Mouse (Mus musculus) retina, postnatal 7 days (tissue): ENCODE measurements around the gene Slc40a1.
A peak's percentile ranks its signal among the peaks of the same experiment; 100 is the strongest.

ENCODE experiments used
- DNase-seq: peaks from one replicate; pipeline ENCODE4 v3.0.0-alpha.2; 2012; ENCODE audit warnings: low read depth, low spot score

Gene Slc40a1

DNA sequence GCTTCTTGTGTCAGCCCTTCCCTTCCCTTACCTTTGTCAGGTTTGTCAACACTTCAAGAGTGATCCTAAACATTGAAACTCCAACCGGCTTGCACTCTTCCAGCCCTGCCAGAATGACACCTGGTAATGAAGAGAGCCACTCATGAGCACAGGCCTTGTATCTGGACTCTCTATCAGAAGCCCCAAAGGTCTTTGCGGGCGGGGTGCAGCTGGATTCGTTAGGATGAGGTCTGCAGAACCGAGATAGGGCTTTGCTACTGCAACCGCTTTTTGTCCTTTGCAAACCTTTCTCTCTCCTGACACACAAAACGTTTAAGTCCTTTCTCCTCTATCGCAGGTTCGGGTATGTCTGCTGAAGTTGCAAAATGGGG, at the start of gene Slc40a1:
Slc40a1 (minus strand) TSS at position 131 of the 371 bp plus-strand sequence.
- no peak for DNase-seq

DNA sequence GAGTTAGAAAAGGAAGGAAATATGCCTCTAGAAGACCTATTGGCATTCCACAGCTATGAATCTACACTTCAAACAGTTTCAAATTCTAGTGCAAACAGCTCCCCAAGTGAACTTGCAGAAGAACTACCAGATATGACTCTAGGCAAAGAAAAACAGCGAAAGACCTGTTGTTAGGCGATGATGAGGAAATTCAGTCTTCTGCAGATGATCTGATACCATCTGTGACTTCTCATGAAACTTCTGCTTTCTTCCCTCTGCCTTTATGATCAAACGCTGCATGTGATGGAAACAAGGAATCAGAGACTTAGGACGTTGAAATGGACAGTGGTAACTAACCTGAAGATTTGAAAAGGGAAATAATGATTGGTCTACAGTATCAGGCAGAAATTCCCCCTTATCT, 45.0 kb upstream of the Slc40a1 start:
- no peak for DNase-seq

DNA sequence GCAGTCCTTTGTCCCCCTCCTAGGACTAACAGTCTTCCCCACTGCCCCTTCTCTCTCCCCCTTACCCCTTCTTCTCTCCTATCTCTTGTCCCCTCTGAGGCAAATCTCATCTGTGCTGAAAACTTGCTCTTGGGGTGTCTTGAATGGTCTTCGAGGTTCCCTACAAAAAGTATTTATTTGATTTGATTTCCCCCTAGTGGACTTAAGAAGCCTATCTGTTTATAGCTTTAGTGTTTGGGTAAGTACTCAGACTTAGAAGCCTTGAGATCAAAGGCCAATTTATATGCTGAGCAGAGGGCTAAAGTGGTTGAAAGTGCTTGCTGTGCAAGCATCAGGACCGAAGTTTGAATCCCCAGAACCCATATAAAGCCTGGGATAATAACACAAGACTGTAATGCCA, 22.7 kb upstream of the Slc40a1 start:
- DNase-seq = no peak

- DNase-seq = no peak
Measured at GRCm38 (mm10) chr1:45947843-45948242, 21.5 kb upstream of the Slc40a1 start.

GRCm38 (mm10) chr1:45931127-45931526, 4.8 kb upstream of the Slc40a1 start:
- no peak for DNase-seq

DNA sequence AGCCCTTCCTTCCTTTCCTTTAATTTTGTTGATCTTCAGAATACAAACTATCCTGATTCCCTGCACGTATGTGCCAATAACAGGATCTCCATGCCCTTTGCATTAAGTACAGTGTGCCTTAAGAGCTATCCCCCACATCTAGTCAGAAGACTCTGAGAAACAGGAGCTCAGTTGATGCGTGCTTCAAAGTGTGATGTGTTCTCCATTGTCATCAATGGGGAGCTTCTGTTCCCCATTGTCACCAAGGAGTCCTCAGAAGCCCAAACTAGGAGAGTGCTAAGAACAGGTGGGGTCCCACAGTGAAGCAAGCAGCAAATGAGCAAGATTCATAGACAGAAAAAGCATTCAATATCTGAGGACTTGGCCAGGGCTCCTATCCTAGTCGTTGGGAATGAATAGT, 588 bp upstream of the Slc40a1 start:
- DNase-seq = no peak

DNA sequence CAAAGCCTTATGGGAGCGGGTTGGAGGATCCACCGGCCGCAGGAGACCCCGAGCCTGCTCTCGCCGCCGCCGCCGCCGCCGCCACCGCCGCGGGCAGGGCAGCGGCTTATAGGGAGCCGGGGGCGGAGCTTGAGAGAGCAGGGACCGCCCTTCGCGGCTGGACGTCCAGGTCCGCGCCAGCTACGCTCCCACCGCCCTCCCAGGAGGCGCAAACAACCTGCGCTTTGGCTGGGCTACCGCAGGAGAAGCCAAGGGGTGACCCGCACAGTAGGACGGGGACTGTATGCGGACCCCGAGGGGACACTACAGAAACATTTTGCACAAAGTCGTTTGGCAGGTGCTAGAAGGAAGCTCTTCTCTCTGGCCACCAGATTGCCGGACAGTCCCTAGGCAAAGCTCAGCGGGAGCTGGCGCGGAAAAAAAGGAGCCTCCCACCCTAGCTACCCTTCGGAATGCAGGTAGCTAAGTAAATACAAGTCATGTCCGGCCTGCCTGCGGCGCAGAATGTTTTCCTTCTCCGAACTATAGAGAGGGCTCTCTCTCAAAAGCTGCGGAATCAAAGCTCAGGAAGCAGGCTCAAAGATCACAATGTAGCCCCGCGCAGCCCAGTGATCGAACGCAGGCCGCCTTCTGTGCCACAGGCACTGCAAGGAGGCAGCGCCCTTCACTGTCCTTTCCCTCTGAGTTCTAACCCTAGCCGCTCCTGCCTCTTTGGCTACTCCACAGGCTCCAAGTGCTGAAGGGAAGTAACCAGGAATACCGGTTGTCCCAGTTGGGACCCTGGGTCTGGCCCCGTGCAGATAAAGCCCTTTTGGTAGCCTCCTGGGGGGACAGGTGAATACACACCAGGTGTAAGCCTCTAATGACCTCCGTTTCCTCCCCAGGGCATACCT, 577 bp downstream of the Slc40a1 start:
- DNase-seq = peak; percentile 54

DNA sequence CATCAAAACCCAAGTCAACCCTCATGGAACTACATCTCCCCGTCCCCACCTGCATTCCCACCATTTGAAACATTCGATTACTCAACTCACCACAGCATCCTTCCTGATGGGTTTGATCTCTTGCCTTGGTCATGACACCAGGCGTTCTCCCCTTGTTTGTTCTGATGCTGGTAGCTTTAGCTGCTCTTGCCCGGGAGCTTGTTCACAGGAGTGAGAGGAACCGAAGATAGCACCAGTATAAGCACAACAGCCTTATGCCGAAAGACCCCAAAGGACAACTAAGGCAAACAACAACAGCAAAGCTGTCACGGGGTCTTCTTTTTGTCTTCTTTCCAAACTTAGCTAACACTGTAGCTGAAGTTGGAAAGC, 1.2 kb downstream of the Slc40a1 start:
- DNase-seq = no peak

DNA sequence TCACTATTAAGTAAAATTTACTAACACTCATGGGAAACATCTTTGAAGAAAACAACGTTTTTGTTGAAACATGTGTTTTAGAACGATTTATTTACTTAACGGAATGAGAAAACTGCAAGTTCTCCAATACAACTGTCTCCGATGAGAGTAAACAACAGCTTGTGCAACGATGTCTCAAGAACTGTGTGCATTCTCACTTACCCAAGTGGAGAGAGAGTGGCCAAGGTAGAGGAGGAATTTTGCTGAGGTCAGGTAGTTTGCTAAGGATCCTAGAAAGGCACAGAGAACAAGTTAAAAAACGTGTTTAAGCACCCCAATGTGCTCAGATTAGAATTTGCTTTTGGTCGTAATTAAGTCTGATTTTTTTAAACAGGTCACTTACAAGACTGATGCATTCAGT, 1.8 kb downstream of the Slc40a1 start:
- DNase-seq = no peak

DNA sequence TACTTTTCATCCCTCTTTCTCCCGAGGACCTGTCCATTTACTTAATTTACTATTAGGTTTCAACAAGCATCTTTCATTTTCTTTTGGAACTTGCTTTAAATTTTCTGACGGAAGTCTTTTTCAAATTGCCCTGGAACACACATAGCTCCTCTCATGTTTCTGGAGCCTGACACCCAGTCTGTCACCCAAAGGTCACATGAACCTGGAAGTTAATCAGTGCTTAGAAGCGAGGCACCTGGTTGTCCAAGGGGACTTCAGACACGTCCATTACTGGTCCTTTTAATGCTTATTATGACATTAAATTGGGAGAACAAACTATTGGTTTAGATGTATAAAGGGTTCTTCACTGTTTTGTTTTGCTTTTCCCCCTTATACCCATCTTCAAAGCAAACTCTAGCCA, 3.0 kb downstream of the Slc40a1 start:
- DNase-seq = no peak

- no peak for DNase-seq
Measured at GRCm38 (mm10) chr1:45920703-45921102, 5.6 kb downstream of the Slc40a1 start.

DNA sequence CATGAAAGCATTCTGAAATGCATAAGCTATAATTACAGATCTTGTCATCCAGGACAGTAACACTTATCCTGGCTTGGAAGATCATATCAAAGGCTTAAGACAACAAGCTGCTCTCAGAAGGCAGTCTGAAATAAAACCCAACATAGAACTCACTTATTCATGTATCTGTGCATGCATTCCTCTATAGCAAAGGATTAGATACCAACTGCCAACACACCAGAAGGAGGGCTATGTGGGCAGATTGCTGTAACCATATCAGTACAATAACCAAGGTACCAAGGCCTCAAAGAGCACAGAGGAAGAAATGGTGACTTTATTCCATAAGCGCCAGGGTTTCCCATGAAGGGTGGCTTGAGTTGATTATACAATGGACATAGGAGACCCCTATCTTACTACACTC, 6.6 kb downstream of the Slc40a1 start:
- DNase-seq = no peak

DNA sequence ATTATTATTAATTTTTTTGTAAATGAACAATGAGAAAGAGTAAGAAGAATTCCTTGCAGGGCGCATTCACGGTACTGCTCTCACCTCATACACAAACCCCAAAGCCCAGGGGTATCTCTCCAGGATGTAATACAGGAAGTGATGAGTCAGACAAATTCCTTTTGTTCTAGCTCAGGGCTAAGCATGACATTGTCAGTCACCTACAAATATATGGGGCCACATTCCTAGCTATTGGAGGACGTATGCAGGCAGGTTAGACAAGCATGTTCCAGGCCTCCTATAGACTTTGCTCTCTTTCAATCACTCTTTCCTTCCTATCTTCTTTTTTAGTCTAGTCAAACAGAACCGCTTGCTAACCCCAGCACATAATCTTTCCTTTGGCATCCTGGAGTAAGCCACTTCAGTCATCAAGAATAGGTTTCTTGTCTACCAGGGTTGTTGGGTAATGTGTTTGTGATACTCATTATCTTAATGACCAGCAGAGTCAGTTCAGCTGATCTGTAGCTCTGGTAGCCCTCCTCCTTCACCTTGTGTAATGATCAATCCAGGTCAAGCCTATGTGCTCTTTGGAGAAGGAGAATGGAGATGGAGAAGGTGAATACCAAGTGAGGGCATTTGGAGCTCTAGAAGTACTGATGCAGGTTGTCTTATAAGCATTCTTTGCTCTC, 9.1 kb downstream of the Slc40a1 start:
- no peak for DNase-seq

DNA sequence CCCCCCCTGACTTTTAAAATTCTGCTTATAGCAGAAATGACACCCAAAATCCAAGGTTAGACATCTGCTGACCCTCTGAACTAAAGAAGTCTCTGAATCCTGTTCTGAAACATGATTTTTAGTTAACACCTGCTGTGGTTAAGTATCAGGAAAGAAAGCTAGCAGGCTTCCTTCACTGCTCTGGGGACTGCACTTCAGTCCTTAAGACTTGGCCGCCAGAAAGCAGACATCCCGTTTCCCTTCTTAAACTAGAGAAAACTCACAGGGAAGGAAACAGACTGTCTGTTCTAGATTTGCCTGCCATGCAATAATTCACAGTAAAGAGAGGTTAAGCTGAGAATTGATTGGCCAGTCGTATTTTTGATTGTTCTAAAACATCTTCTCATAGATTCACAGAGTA, 10.1 kb downstream of the Slc40a1 start:
- no peak for DNase-seq

DNA sequence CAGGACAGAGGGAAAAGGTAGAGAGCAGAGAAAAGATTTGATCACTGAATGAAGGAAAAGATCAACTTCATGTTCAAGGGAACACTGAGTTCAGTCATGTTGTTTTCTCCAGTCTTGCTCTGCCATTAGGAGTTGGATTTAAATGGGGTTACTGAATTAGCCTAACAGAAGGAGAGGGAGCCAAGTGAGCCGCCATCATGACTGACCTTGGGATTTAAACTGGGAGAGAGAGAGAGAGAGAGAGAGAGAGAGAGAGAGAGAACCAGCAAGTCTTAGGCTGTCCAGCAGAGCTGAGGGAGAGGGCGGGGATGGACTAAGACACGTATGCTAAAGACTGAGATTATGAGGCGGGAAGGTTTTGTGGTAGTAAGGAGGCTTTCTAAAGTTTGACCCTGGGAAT, 12.1 kb downstream of the Slc40a1 start:
- DNase-seq = no peak

DNA sequence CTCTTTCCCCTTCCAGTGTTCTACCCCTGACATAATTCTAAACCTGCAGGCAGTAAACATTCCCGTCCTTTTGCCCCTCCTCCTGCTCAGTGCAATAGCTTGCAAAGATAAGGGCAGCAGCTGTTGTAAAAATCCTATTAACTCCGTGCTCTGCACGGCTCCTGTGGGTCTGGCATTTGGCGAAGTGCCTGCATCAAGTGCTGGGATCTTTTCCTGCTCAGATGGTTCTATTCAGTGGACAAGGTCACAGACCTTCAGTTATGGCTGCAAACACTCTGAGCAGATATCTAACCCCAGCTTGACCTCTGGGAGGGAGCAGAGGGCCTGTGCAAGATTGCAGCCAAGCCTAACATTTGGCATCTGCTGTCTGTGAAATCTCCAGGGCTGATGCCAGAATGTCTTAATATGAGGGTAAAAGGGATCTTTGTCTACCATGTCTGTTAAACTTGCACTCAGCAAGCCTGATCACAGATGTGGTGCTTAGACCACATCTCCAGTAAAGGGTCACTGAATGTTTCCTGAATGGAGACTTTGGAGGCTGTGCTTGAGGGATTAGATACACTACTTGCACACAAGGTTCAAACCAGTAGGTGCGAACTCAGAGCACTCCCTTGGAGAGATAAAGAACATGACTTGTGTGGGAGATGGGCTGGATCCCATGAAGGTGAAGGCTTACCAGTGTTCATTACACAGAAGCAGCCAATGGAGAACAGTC, 21.1 kb downstream of the Slc40a1 start:
- peak; percentile 20 for DNase-seq

GRCm38 (mm10) chr1:45904161-45904560, 22.2 kb downstream of the Slc40a1 start:
- no peak for DNase-seq

- no peak for DNase-seq
Measured at GRCm38 (mm10) chr1:45898044-45898443, 28.3 kb downstream of the Slc40a1 start.

GRCm38 (mm10) chr1:45894168-45894912, 32.0 kb downstream of the Slc40a1 start:
- no peak for DNase-seq

- DNase-seq = no peak
Measured at GRCm38 (mm10) chr1:45891986-45892385, 34.3 kb downstream of the Slc40a1 start.

- no peak for DNase-seq
Measured at GRCm38 (mm10) chr1:45890173-45890572, 36.1 kb downstream of the Slc40a1 start, which contains the start of gene Gm5269. TSS of gene Gm5269 (minus strand) at chr1:45890273.

GRCm38 (mm10) chr1:45886800-45887199, 39.5 kb downstream of the Slc40a1 start:
- no peak for DNase-seq
